Mouse (Mus musculus): Measurements from ENCODE around the gene Hapln2. TPM values are rescaled to one million over a fixed set of nuclear protein-coding genes. Genes with fewer than 3 reads are reported as not detected.

Hapln2 gene
- total and polyA plus RNA-seq, 3 experiments: not detected

- peaks cover 33% of the 10 kb centered on the region for H3K27me3 ChIP-seq (replicated peaks)
These were observed 54.6 kb downstream of the Hapln2 start for GRCm38 (mm10) chr3:87972776-87973175.

GRCm38 (mm10) chr3:87972203-87972664, 55.1 kb downstream of the Hapln2 start:
- H3K79me2 ChIP-seq (replicated peaks; ENCODE audit: control insufficient read depth, extremely low read depth, insufficient read depth, poor library complexity, severe bottlenecking): no peaks in the 10 kb centered on the region
- no peaks in the 10 kb centered on the region for H3K36me3 ChIP-seq (replicated peaks in 1 of 2; ENCODE audit: control insufficient read depth in 1 of 2, insufficient read depth in 1 of 2, low read length in 1 of 2)
- H3K4me1 ChIP-seq (ENCODE audit: control insufficient read depth in 1 of 2, insufficient read depth in 2 of 2): peaks cover 2 to 41% of the 10 kb centered on the region in 2 experiments; a peak in 2 of 4 replicates
- DNase-seq (ENCODE audit: extremely low read depth): no peak
- dilution Hi-C loops (cut with MboI; ENCODE audit: extremely low pct_ligation_motif_present, extremely low pct_unique_long_range_greater_than_20kb, low sequenced_read_pairs) (no loop called here), in situ Hi-C loops (cut with MboI; ENCODE audit: low pct_ligation_motif_present, low pct_unique_long_range_greater_than_20kb, low sequenced_read_pairs) (no loop called here)
- TF ChIP-seq GABPA (IDR thresholded peaks at IDR 0.05; ENCODE audit: insufficient replicate concordance, low read depth, low read length): no peak
- no peak for TF ChIP-seq EP300 (IDR thresholded peaks at IDR 0.05; ENCODE audit: low read length)
- TF ChIP-seq MAZ (IDR thresholded peaks at IDR 0.05; ENCODE audit: low read depth, low read length): no peak
- TF ChIP-seq USF2 (conservative IDR thresholded peaks at IDR 0.05; ENCODE audit: low read depth, low read length): no peak
- TF ChIP-seq USF1 (IDR thresholded peaks at IDR 0.05; ENCODE audit: low read depth, low read length): no peak
- TF ChIP-seq UBTF (IDR thresholded peaks at IDR 0.05; ENCODE audit: low read depth, low read length): no peak
- TF ChIP-seq POLR2A (IDR thresholded peaks at IDR 0.05; ENCODE audit: low read depth, low read length): no peak
- TF ChIP-seq MEF2A (IDR thresholded peaks at IDR 0.05; ENCODE audit: borderline replicate concordance, low read depth, low read length): no peak
- TF ChIP-seq SMC3 (IDR thresholded peaks at IDR 0.05; ENCODE audit: low read depth, low read length): no peak
- TF ChIP-seq KAT2A (IDR thresholded peaks at IDR 0.05; ENCODE audit: insufficient replicate concordance, low read length): no peak
- TF ChIP-seq JUN (IDR thresholded peaks at IDR 0.05; ENCODE audit: insufficient read depth, low read depth, low read length): no peak
- TF ChIP-seq ZMIZ1 (IDR thresholded peaks at IDR 0.05; ENCODE audit: low read depth, low read length): no peak
- TF ChIP-seq POLR2AphosphoS2 (IDR thresholded peaks at IDR 0.05; ENCODE audit: low read depth, low read length): no peak
- no peak for TF ChIP-seq MAX (IDR thresholded peaks at IDR 0.05; ENCODE audit: low read length)
- no peak overlapping the region for H3K4me3 ChIP-seq (replicated peaks in 1 of 3; ENCODE audit: low read depth in 2 of 3, low read length in 2 of 3, poor library complexity in 1 of 3)
- H3K9me3 ChIP-seq (replicated peaks; ENCODE audit: low read length): peaks cover 10% of the 10 kb centered on the region
- H3K9ac ChIP-seq (ENCODE audit: insufficient read depth, low read depth): no peak overlapping the region
- no peak overlapping the region for H3K27ac ChIP-seq (ENCODE audit: insufficient read depth, low read depth)
- peaks cover 34% of the 10 kb centered on the region for H3K27me3 ChIP-seq (replicated peaks)
- H3K4me2 ChIP-seq (ENCODE audit: insufficient read depth, low read depth, poor library complexity, severe bottlenecking): no peak overlapping the region

More at GRCm38 (mm10) chr3:87972776-87973175, 54.6 kb downstream of the Hapln2 start:
- Histone ChIP-seq H3K4me1 (ENCODE audit: control insufficient read depth in 1 of 2, insufficient read depth in 2 of 2) (peaks cover 2 to 47% of the 10 kb centered on the region in 2 experiments; a peak in 2 of 4 replicates), H3K4me2 (ENCODE audit: insufficient read depth, low read depth, poor library complexity, severe bottlenecking) (no peak overlapping the region), H3K36me3 (replicated peaks in 1 of 2; ENCODE audit: control insufficient read depth in 1 of 2, insufficient read depth in 1 of 2, low read length in 1 of 2) (no peaks in the 10 kb centered on the region), H3K4me3 (replicated peaks in 1 of 3; ENCODE audit: low read depth in 2 of 3, low read length in 2 of 3, poor library complexity in 1 of 3) (no peak overlapping the region), H3K27ac (ENCODE audit: insufficient read depth, low read depth) (no peak overlapping the region), H3K9me3 (replicated peaks; ENCODE audit: low read length) (peaks cover 9% of the 10 kb centered on the region), H3K79me2 (replicated peaks; ENCODE audit: control insufficient read depth, extremely low read depth, insufficient read depth, poor library complexity, severe bottlenecking) (no peaks in the 10 kb centered on the region), H3K9ac (ENCODE audit: insufficient read depth, low read depth) (no peak overlapping the region)
- in situ Hi-C loops (cut with MboI; ENCODE audit: low pct_ligation_motif_present, low pct_unique_long_range_greater_than_20kb, low sequenced_read_pairs): no loop called here
- TF ChIP-seq TBP (conservative IDR thresholded peaks at IDR 0.05; ENCODE audit: low read depth, low read length) (no peak), USF2 (conservative IDR thresholded peaks at IDR 0.05; ENCODE audit: low read depth, low read length) (no peak)
- no peak for DNase-seq (ENCODE audit: extremely low read depth)
- dilution Hi-C loops (cut with MboI; ENCODE audit: extremely low pct_ligation_motif_present, extremely low pct_unique_long_range_greater_than_20kb, low sequenced_read_pairs): no loop called here

Other genes with a start within 250 kb of the Hapln2 start
- 0.92 and 1.6 TPM in 2 replicates for gene Ntrk1, start 232.4 kb downstream of the Hapln2 start, total RNA-seq (2012; rRNA removed)
- gene Ntrk1, start 232.4 kb downstream of the Hapln2 start, total RNA-seq (2014; rRNA removed): 0.36 and 0.55 TPM in 2 replicates
- 0.47 and 0.53 TPM in 2 replicates for gene Ntrk1, start 232.4 kb downstream of the Hapln2 start, polyA plus RNA-seq (2012; ENCODE audit: insufficient read length, low read depth)
- gene Insrr, start 230.6 kb downstream of the Hapln2 start, total RNA-seq (2012; rRNA removed): 0.08 TPM in 1 of 2 replicates, not detected in the other
- not detected in 2 replicates for gene Insrr, start 230.6 kb downstream of the Hapln2 start, total RNA-seq (2014; rRNA removed)
- 0.06 TPM in 1 of 2 replicates, not detected in the other for gene Insrr, start 230.6 kb downstream of the Hapln2 start, polyA plus RNA-seq (2012; ENCODE audit: insufficient read length, low read depth)
- gene Pear1, start 203.3 kb downstream of the Hapln2 start, total RNA-seq (2012; rRNA removed): 0.50 and 1.2 TPM in 2 replicates
- 0.20 and 0.22 TPM in 2 replicates for gene Pear1, start 203.3 kb downstream of the Hapln2 start, total RNA-seq (2014; rRNA removed)
- 0.35 and 0.46 TPM in 2 replicates for gene Pear1, start 203.3 kb downstream of the Hapln2 start, polyA plus RNA-seq (2012; ENCODE audit: insufficient read length, low read depth)
- 39.2 and 46.6 TPM in 2 replicates for gene Sh2d2a, start 180.8 kb downstream of the Hapln2 start, total RNA-seq (2012; rRNA removed)
- 19.9 and 23.2 TPM in 2 replicates for gene Sh2d2a, start 180.8 kb downstream of the Hapln2 start, total RNA-seq (2014; rRNA removed)
- 66.8 and 74.5 TPM in 2 replicates for gene Sh2d2a, start 180.8 kb downstream of the Hapln2 start, polyA plus RNA-seq (2012; ENCODE audit: insufficient read length, low read depth)
- gene Prcc, start 142.0 kb downstream of the Hapln2 start, total RNA-seq (2012; rRNA removed): 48.6 and 51.7 TPM in 2 replicates
- 24.8 and 26.4 TPM in 2 replicates for gene Prcc, start 142.0 kb downstream of the Hapln2 start, total RNA-seq (2014; rRNA removed)
- 55.7 and 58.5 TPM in 2 replicates for gene Prcc, start 142.0 kb downstream of the Hapln2 start, polyA plus RNA-seq (2012; ENCODE audit: insufficient read length, low read depth)
- gene Hdgf, start 121.3 kb downstream of the Hapln2 start, total RNA-seq (2012; rRNA removed): 199 and 223 TPM in 2 replicates
- gene Hdgf, start 121.3 kb downstream of the Hapln2 start, total RNA-seq (2014; rRNA removed): 215 and 219 TPM in 2 replicates
- gene Hdgf, start 121.3 kb downstream of the Hapln2 start, polyA plus RNA-seq (2012; ENCODE audit: insufficient read length, low read depth): 468 and 755 TPM in 2 replicates
- 160 and 176 TPM in 2 replicates for gene Mrpl24, start 108.1 kb downstream of the Hapln2 start, total RNA-seq (2012; rRNA removed)
- gene Mrpl24, start 108.1 kb downstream of the Hapln2 start, total RNA-seq (2014; rRNA removed): 166 and 168 TPM in 2 replicates
- gene Mrpl24, start 108.1 kb downstream of the Hapln2 start, polyA plus RNA-seq (2012; ENCODE audit: insufficient read length, low read depth): 123 and 156 TPM in 2 replicates
- 40.8 and 52.9 TPM in 2 replicates for gene Isg20l2, start 97.3 kb downstream of the Hapln2 start, total RNA-seq (2012; rRNA removed)
- 68.8 and 76.2 TPM in 2 replicates for gene Isg20l2, start 97.3 kb downstream of the Hapln2 start, total RNA-seq (2014; rRNA removed)
- gene Isg20l2, start 97.3 kb downstream of the Hapln2 start, polyA plus RNA-seq (2012; ENCODE audit: insufficient read length, low read depth): 44.5 and 45.0 TPM in 2 replicates
- 11.4 and 12.3 TPM in 2 replicates for gene Rrnad1, start 96.9 kb downstream of the Hapln2 start, total RNA-seq (2012; rRNA removed)
- gene Rrnad1, start 96.9 kb downstream of the Hapln2 start, total RNA-seq (2014; rRNA removed): 7.3 and 8.0 TPM in 2 replicates
- gene Rrnad1, start 96.9 kb downstream of the Hapln2 start, polyA plus RNA-seq (2012; ENCODE audit: insufficient read length, low read depth): 11.7 and 12.5 TPM in 2 replicates
- gene Crabp2, start 78.9 kb downstream of the Hapln2 start, total RNA-seq (2012; rRNA removed): 0.38 TPM in 2 replicates
- gene Crabp2, start 78.9 kb downstream of the Hapln2 start, total RNA-seq (2014; rRNA removed): 0.27 TPM in 1 of 2 replicates, not detected in the other
- 0.97 and 1.0 TPM in 2 replicates for gene Crabp2, start 78.9 kb downstream of the Hapln2 start, polyA plus RNA-seq (2012; ENCODE audit: insufficient read length, low read depth)
- gene Nes, start 56.5 kb downstream of the Hapln2 start, total RNA-seq (2012; rRNA removed): 0.04 TPM in 2 replicates
- gene Nes, start 56.5 kb downstream of the Hapln2 start, total RNA-seq (2014; rRNA removed): 0.04 TPM in 1 of 2 replicates, not detected in the other
- gene Nes, start 56.5 kb downstream of the Hapln2 start, polyA plus RNA-seq (2012; ENCODE audit: insufficient read length, low read depth): 0.04 TPM in 2 replicates
- gene Bcan, start 27.4 kb downstream of the Hapln2 start, total RNA-seq (2012; rRNA removed): 0.04 TPM in 1 of 2 replicates, not detected in the other
- not detected in 2 replicates for gene Bcan, start 27.4 kb downstream of the Hapln2 start, total RNA-seq (2014; rRNA removed)
- not detected in 2 replicates for gene Bcan, start 27.4 kb downstream of the Hapln2 start, polyA plus RNA-seq (2012; ENCODE audit: insufficient read length, low read depth)
- 49.1 and 64.2 TPM in 2 replicates for gene Gpatch4, start 15.5 kb upstream of the Hapln2 start, total RNA-seq (2012; rRNA removed)
- gene Gpatch4, start 15.5 kb upstream of the Hapln2 start, total RNA-seq (2014; rRNA removed): 20.3 and 21.6 TPM in 2 replicates
- gene Gpatch4, start 15.5 kb upstream of the Hapln2 start, polyA plus RNA-seq (2012; ENCODE audit: insufficient read length, low read depth): 128 and 182 TPM in 2 replicates
- gene Naxe, start 30.9 kb upstream of the Hapln2 start, total RNA-seq (2012; rRNA removed): 98.1 and 124 TPM in 2 replicates
- gene Naxe, start 30.9 kb upstream of the Hapln2 start, total RNA-seq (2014; rRNA removed): 65.6 and 71.0 TPM in 2 replicates
- 80.5 and 91.3 TPM in 2 replicates for gene Naxe, start 30.9 kb upstream of the Hapln2 start, polyA plus RNA-seq (2012; ENCODE audit: insufficient read length, low read depth)
- not detected in 2 replicates for gene Ttc24, start 50.7 kb upstream of the Hapln2 start, total RNA-seq (2012; rRNA removed)
- not detected in 2 replicates for gene Ttc24, start 50.7 kb upstream of the Hapln2 start, total RNA-seq (2014; rRNA removed)
- gene Ttc24, start 50.7 kb upstream of the Hapln2 start, polyA plus RNA-seq (2012; ENCODE audit: insufficient read length, low read depth): not detected in 2 replicates
- 15.9 and 21.9 TPM in 2 replicates for gene Iqgap3, start 54.4 kb upstream of the Hapln2 start, total RNA-seq (2012; rRNA removed)
- gene Iqgap3, start 54.4 kb upstream of the Hapln2 start, total RNA-seq (2014; rRNA removed): 12.1 and 13.0 TPM in 2 replicates
- gene Iqgap3, start 54.4 kb upstream of the Hapln2 start, polyA plus RNA-seq (2012; ENCODE audit: insufficient read length, low read depth): 16.1 and 18.3 TPM in 2 replicates
- gene Mef2d, start 114.8 kb upstream of the Hapln2 start, total RNA-seq (2012; rRNA removed): 10.9 and 11.0 TPM in 2 replicates
- 4.3 and 4.8 TPM in 2 replicates for gene Mef2d, start 114.8 kb upstream of the Hapln2 start, total RNA-seq (2014; rRNA removed)
- 51.2 and 75.8 TPM in 2 replicates for gene Mef2d, start 114.8 kb upstream of the Hapln2 start, polyA plus RNA-seq (2012; ENCODE audit: insufficient read length, low read depth)
- 0.08 TPM in 1 of 2 replicates, not detected in the other for gene Rhbg, start 227.1 kb upstream of the Hapln2 start, total RNA-seq (2012; rRNA removed)
- not detected in 2 replicates for gene Rhbg, start 227.1 kb upstream of the Hapln2 start, total RNA-seq (2014; rRNA removed)
- gene Rhbg, start 227.1 kb upstream of the Hapln2 start, polyA plus RNA-seq (2012; ENCODE audit: insufficient read length, low read depth): not detected in 2 replicates

Measured in CH12.LX (cell line).